Mouse (Mus musculus): Measurements from ENCODE around the gene Kntc1. TPM values are rescaled to one million over a fixed set of nuclear protein-coding genes. Genes with fewer than 3 reads are reported as not detected.

Gene Kntc1
- total RNA-seq, 2 experiments from 2014 or later, result 1.8 to 3.5 TPM

- DNase-seq (ENCODE audit: low spot score in 2 of 2), result peak in 1 of 2 experiments; percentile 71
Measured at GRCm38 (mm10) chr5:123808541-123808940, 59.0 kb downstream of the Kntc1 start.

GRCm38 (mm10) chr5:123809156-123809555 is 59.6 kb downstream of the Kntc1 start:
- no peak for DNase-seq (ENCODE audit: low spot score in 2 of 2)

DNA sequence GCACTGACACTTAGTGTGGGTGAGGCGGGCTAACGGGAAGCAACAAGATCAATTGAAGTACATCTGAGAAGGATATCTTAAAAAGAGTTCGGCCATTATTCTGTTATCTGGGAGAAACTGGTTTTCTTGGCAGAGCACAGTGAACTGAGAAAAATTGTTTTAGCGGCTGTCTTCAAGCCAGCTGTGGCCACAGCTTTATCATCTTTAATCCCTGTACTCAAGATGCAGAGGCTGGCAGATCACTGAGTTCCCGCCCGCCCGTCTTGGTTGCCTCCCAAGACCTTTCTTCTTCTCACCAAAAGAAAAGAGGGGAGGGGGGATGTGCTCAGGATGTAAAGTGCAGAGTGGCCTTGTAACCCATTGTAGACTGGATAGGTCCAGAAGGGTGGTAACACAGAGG is 67.4 kb downstream of the Kntc1 start:
- DNase-seq (ENCODE audit: low spot score in 2 of 2), result no peak

- DNase-seq (ENCODE audit: low spot score in 2 of 2), result peak; percentile 61 to 79
Measured at GRCm38 (mm10) chr5:123818941-123819577, 69.5 kb downstream of the Kntc1 start.

GRCm38 (mm10) chr5:123820501-123821263 is 71.2 kb downstream of the Kntc1 start:
- DNase-seq (ENCODE audit: low spot score in 2 of 2), result no peak

GRCm38 (mm10) chr5:123821264-123821571 is 71.7 kb downstream of the Kntc1 start:
- DNase-seq (ENCODE audit: low spot score in 2 of 2), result no peak

GRCm38 (mm10) chr5:123822706-123823105 is 73.2 kb downstream of the Kntc1 start:
- no peak for DNase-seq (ENCODE audit: low spot score in 2 of 2)

- DNase-seq (ENCODE audit: low spot score in 2 of 2), result peak in 1 of 2 experiments; percentile 67
Measured at GRCm38 (mm10) chr5:123827659-123828091, 78.2 kb downstream of the Kntc1 start.

- DNase-seq (ENCODE audit: low spot score in 2 of 2), result no peak
Measured at GRCm38 (mm10) chr5:123832309-123832708, 82.8 kb downstream of the Kntc1 start.

DNA sequence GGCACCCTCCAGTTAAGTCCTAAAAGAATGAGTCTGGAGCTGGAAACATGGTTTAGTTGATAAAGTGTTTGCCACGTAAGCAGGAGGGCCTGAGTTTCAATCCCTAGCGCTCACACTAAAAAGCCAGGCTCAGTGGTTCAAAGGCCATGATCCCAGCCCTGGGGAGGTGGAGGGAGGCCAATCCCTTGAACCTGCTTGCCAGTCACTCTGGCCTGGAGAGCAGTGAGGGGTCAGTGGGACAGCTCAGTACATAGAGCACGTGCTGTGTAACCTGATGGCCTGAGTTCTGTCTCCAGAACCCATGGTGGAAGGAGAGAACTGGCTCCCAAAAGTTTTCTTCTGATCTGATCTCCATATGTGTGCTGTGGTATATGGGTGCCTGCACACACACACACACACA is 85.3 kb downstream of the Kntc1 start:
- no peak for DNase-seq (ENCODE audit: low spot score in 2 of 2)

GRCm38 (mm10) chr5:123837371-123837770 is 87.9 kb downstream of the Kntc1 start:
- DNase-seq (ENCODE audit: low spot score in 2 of 2), result no peak

GRCm38 (mm10) chr5:123842221-123842934 is 92.9 kb downstream of the Kntc1 start:
- no peak for DNase-seq (ENCODE audit: low spot score in 2 of 2)

- no peak for DNase-seq (ENCODE audit: low spot score in 2 of 2)
Measured at GRCm38 (mm10) chr5:123842935-123843282, 93.4 kb downstream of the Kntc1 start.

DNA sequence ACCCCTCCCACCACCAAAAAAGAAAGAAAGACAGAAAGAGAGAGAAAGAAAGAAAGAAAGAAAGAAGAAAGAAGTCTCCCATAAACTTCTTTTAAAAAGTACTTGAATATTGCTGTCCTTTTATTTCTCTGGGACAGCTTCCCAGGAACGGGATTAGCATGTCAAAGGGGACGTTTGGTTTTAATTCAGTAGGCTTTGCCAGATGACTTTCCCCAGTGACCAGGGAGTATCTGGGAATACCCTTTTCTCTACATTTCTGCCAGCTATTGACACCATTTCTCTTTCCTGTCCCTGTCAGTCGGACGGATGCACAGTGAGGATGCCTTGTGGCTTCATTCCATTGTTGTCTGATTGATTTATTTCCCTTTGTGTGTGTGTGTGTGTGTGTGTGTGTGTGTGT is 94.3 kb downstream of the Kntc1 start:
- DNase-seq (ENCODE audit: low spot score in 2 of 2), result no peak

DNA sequence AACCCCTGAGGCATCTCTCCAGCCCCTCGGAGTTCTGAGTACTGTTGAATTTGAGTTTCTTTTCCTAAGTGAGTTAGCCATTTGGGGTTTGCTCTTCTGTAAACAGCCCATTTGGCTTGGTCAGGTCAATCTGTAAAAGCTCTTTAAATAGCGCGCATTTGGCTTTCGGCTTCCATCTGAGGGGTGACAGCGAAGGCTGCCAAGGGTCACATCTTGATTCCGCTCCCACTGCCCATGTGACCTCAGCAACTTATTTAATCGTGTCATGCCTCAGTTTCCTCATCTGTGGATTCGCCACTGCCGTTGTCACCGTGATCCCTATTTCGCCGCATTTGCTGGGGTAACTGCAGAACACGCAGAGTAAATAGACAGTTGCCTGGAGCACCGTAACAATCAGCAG is 94.8 kb downstream of the Kntc1 start:
- no peak for DNase-seq (ENCODE audit: low spot score in 2 of 2)

DNA sequence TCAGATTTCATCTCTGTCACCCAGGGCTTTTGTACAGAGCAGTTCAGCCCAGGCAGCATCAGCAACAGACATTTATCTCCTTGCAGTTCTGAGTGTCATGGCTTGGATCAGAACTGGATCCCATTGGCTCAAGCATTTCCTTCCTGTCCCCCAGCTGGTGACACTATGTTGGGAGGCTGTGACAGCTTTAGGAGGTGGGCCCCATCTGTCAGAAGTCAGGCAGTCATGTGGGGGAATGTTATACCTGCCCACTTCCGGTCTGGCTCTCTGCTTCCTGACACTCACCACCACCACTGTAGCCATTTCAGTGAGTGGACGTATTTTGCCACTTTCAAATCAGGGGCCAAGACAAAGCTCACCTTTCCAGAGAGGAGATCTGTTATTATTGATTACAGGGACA is 101.9 kb downstream of the Kntc1 start:
- DNase-seq (ENCODE audit: low spot score in 2 of 2), result no peak

DNA sequence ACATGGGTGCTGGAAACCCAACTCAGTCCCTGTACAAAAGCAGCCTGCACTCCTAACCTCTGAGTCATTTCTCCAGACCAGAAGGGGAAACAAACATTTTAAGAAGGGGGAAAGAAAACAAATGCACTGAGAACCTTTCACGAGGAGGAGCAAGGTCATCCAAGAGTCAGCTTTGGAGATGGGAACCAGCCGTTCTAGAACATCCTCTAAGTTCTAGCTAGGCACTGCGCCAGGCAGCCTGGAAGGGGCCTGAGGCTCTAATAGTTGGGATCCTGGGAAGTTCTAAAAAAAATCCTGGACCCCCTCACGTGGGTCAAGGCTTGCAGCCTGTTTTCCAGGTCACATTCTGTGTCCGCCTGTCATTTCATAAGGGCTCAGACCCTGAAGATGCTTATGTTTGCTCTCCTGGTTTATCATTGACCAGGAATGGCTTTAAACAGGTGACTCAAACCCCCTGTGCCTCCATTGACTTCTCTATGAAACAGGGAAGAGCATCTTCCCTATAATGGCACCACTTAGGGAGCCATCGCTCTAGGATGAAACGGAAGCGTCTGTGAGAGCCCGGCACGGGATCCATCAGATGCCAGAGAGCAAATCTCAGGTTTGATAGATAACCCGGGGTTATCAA is 104.5 kb downstream of the Kntc1 start:
- DNase-seq (ENCODE audit: low spot score in 2 of 2), result no peak

GRCm38 (mm10) chr5:123854511-123854910 is 105.0 kb downstream of the Kntc1 start:
- no peak for DNase-seq (ENCODE audit: low spot score in 2 of 2)

DNA sequence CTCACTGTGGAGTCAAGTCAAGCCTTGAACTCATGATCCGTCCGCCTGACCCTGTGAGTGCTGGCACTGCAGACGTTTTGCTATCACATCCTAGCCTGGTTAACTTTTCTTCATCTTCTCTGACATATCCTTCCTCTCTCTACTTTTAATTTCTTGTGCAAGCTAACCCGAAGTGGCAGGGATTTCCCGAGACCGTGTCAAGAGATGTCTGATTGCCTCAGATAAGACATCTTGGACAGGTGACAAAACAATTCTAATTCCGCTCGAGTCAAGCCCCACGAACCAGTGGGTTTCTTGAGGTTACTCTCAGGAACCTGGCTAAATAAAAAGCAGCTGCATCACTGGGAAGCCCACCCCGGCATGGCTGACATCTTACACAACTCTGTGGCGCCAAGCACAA is 109.3 kb downstream of the Kntc1 start:
- DNase-seq (ENCODE audit: low spot score in 2 of 2), result no peak

DNA sequence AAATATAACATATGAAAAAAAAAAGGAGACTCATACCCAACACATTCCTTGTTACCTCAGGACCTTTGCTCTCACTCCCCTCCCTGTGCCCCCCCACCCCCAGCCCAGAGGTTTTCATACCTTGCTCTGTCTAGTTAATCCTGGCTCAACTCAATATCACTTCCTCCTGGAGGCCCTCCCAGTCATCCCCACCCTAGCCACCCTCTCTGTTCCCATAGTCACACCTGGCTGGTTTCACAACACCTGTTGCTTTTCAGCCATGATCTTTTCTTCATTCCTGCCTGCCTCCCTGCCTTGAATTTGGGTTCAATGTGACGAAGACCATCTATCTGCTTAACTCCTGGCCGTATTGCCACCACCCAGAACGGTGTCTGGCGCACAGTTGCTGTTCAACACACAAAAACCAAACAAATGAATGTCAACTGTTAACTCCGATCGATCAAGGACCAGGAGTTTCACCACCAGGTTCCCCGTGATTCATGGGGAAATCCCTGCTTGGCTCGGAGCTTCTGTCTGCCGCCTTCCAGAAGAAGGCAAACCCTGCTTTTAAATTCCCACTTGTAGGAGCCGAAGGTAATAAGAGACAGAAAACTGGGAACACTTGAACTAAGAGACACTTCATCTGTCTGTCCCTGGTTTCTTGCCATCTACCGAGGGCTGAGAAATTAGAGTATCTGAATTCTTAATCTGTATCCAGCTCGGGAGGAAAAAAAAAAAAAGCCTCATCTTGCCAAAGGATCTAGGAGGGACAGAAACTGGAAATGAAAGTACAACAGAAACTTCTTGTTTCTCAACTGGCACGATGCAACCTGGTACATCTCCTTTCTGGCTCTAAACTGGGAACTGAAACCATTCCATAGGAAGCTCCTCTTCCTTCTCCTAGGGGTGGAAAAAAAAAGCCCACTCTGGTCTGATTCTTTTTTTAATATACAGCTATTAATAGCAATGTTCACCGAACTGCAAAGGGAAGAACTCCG is 113.1 kb downstream of the Kntc1 start:
- DNase-seq (ENCODE audit: low spot score in 2 of 2), result no peak

DNA sequence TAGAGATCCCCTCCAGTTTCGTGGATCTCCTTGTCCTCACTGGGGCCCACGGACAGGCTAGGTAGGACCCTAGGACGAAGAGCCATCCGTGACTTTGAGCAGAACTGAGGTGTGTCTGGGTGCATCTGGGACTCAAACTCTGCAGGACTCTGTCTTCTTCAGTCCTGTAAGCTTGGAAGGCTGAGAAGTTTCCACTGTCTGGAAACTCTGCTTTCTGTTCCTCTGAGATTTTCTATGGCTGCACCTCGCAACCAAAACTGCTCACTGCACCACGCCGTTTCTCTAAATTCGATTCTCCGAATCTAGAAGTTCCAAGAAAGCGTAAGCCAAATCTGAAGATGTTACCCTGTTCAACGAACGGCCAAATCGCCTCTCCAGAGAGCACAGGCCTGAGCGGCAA is 114.4 kb downstream of the Kntc1 start:
- no peak for DNase-seq (ENCODE audit: low spot score in 2 of 2)
